Mouse (Mus musculus): ENCODE measurements at regions not wholly inside any gene's neighbourhood (a gene's known extent, or its start where the extent isn't known, plus 50 kb on each side); places are given as distances from the start of the nearest gene placed in this dataset.
A peak's percentile ranks its signal among the peaks of the same experiment; 100 is the strongest.

- H3K4me1 ChIP-seq (ENCODE audit: control insufficient read depth, insufficient read depth, low read length): peaks cover 8% of the 10 kb centered on the region; the same call in 1 of the 2 replicates
- no peak overlapping the region for H3K4me2 ChIP-seq (ENCODE audit: low read length)
- H3K27me3 ChIP-seq (ENCODE audit: control insufficient read depth, insufficient read depth, low read length): no peaks in the 10 kb centered on the region
- H3K36me3 ChIP-seq (ENCODE audit: control insufficient read depth, insufficient read depth, low read length): no peaks in the 10 kb centered on the region
- ATAC-seq (ENCODE audit: low FRiP score, low TSS enrichment): no peak
- no peak overlapping the region for H3K4me3 ChIP-seq (replicated peaks; ENCODE audit: low read depth, low read length)
- no peak overlapping the region for H3K27ac ChIP-seq (replicated peaks; ENCODE audit: low read depth, low read length)
- 83% methylated on average over 1 of the region's 1 CpGs for WGBS
- H3K9me3 ChIP-seq (ENCODE audit: control insufficient read depth, low read length): no peaks in the 10 kb centered on the region
- DNase-seq: no peak
- no peak overlapping the region for H3K9ac ChIP-seq (replicated peaks; ENCODE audit: low read length)
Observed at GRCm38 (mm10) chr1:42777416-42777815, 73.6 kb upstream of the Mrps9 start.

DNA sequence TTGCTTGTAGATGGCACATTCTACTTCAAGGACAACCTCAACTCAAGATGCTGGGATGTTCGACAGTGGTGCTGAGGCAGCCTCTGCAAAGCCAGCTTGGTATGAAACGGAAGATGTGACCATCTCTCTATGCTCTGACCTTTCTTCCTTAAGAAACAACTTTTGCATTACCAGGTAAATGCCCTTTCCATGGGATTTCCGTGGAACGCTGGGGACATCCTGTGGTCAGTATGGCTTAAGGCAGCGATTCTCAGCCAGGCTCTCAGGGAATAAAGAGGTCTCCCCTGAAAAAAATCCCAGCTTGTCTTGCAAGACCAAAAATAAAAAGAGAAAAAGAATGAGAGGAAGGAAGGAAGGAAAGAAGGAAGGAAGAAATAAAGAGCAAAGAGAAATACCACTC lies 71.3 kb upstream of the Mrps9 start:
- DNase-seq (peak; percentile 81), ATAC-seq (ENCODE audit: low FRiP score, low TSS enrichment) (no peak)
- Histone ChIP-seq H3K36me3 (ENCODE audit: control insufficient read depth, insufficient read depth, low read length) (no peaks in the 10 kb centered on the region), H3K4me1 (ENCODE audit: control insufficient read depth, insufficient read depth, low read length) (peaks cover 13% of the 10 kb centered on the region; the same call in 1 of the 2 replicates), H3K4me2 (ENCODE audit: low read length) (no peak overlapping the region), H3K27me3 (ENCODE audit: control insufficient read depth, insufficient read depth, low read length) (no peaks in the 10 kb centered on the region), H3K4me3 (replicated peaks; ENCODE audit: low read depth, low read length) (no peak overlapping the region), H3K9ac (replicated peaks; ENCODE audit: low read length) (no peak overlapping the region), H3K27ac (replicated peaks; ENCODE audit: low read depth, low read length) (no peak overlapping the region), H3K9me3 (ENCODE audit: control insufficient read depth, low read length) (no peaks in the 10 kb centered on the region)
- 39% methylated on average over 5 of the region's 5 CpGs for WGBS

- H3K9ac ChIP-seq (replicated peaks; ENCODE audit: low read length): no peak overlapping the region
- H3K4me2 ChIP-seq (ENCODE audit: low read length): no peak overlapping the region
- no peaks in the 10 kb centered on the region for H3K27me3 ChIP-seq (ENCODE audit: control insufficient read depth, insufficient read depth, low read length)
- no peak for DNase-seq
- H3K9me3 ChIP-seq (ENCODE audit: control insufficient read depth, low read length): no peaks in the 10 kb centered on the region
- no peak overlapping the region for H3K27ac ChIP-seq (replicated peaks; ENCODE audit: low read depth, low read length)
- WGBS: 61% methylated on average over 15 of the region's 15 CpGs
- no peaks in the 10 kb centered on the region for H3K36me3 ChIP-seq (ENCODE audit: control insufficient read depth, insufficient read depth, low read length)
- no peak overlapping the region for H3K4me3 ChIP-seq (replicated peaks; ENCODE audit: low read depth, low read length)
- no peak for ATAC-seq (ENCODE audit: low FRiP score, low TSS enrichment)
- peaks cover 13% of the 10 kb centered on the region; the same call in 1 of the 2 replicates for H3K4me1 ChIP-seq (ENCODE audit: control insufficient read depth, insufficient read depth, low read length)
Observed at GRCm38 (mm10) chr1:42780266-42780665, 70.8 kb upstream of the Mrps9 start.

DNA sequence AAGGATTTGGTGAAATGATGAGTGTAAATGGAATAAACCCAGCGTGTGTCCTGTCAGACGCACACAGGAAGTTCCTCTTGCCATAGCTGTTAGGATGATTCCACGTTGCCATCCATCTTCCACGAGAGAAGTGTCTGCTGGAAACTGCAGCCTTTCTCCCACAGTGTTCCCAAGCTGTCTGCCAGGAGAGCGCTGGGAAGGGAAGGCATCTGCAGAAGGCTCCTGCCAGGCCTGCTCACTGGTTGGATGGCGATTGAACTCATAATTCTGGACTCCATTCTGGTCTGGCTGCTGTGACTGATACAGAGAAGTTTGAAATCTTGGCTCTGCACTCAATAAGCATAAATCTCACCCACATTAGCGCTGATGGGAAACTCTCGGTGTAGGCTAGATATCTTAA lies 69.5 kb upstream of the Mrps9 start:
- H3K4me3 ChIP-seq (replicated peaks; ENCODE audit: low read depth, low read length): no peak overlapping the region
- ATAC-seq (ENCODE audit: low FRiP score, low TSS enrichment): no peak
- no peak overlapping the region for H3K9ac ChIP-seq (replicated peaks; ENCODE audit: low read length)
- no peak overlapping the region for H3K27ac ChIP-seq (replicated peaks; ENCODE audit: low read depth, low read length)
- H3K9me3 ChIP-seq (ENCODE audit: control insufficient read depth, low read length): no peaks in the 10 kb centered on the region
- H3K36me3 ChIP-seq (ENCODE audit: control insufficient read depth, insufficient read depth, low read length): no peaks in the 10 kb centered on the region
- DNase-seq: no peak
- no peak overlapping the region for H3K4me2 ChIP-seq (ENCODE audit: low read length)
- no peaks in the 10 kb centered on the region for H3K27me3 ChIP-seq (ENCODE audit: control insufficient read depth, insufficient read depth, low read length)
- peaks cover 13% of the 10 kb centered on the region; the same call in 1 of the 2 replicates for H3K4me1 ChIP-seq (ENCODE audit: control insufficient read depth, insufficient read depth, low read length)
- WGBS: 80% methylated on average over 8 of the region's 8 CpGs

DNA sequence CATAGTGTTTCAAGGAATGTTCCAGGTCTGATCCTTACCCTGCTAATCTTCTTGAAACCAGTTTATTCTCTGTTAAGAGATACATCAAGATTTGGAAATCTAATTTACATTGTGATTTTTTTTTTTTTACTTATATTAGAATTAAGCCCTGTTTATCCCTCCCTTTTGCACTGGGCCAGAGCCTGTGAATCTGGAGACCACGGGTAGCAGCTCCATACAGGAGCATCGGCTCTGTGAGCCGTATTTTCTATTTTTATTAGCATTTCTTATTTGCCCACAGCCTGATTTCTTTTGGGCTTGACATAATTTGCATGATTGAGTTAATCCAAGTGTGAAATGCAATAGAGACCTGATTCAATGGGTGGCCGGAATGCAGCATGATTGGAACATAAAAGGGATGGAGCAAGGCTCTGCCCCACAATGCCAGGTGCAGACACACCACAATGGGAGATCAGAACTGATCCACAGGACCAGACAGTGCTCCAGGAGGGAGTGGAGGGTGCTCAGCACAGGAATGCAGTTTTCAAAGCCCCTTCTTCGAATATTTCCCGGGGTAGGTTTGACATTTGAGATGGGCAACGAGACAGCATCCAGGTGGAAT lies 67.9 kb upstream of the Mrps9 start:
- DNase-seq: peak; percentile 41
- WGBS: 21% methylated on average over 7 of the region's 7 CpGs

GRCm38 (mm10) chr1:42787240-42787639 lies 63.8 kb upstream of the Mrps9 start:
- Histone ChIP-seq H3K4me3 (replicated peaks; ENCODE audit: low read depth, low read length) (no peak overlapping the region), H3K4me1 (ENCODE audit: control insufficient read depth, insufficient read depth, low read length) (peaks cover 6% of the 10 kb centered on the region; the same call in 1 of the 2 replicates), H3K36me3 (ENCODE audit: control insufficient read depth, insufficient read depth, low read length) (no peaks in the 10 kb centered on the region), H3K9ac (replicated peaks; ENCODE audit: low read length) (no peak overlapping the region), H3K9me3 (ENCODE audit: control insufficient read depth, low read length) (no peaks in the 10 kb centered on the region), H3K4me2 (ENCODE audit: low read length) (no peak overlapping the region), H3K27ac (replicated peaks; ENCODE audit: low read depth, low read length) (no peak overlapping the region), H3K27me3 (ENCODE audit: control insufficient read depth, insufficient read depth, low read length) (no peaks in the 10 kb centered on the region)
- WGBS: 76% methylated on average over 7 of the region's 7 CpGs
- DNase-seq: no peak
- ATAC-seq (ENCODE audit: low FRiP score, low TSS enrichment): no peak

More for the DNA sequence above, 67.9 kb upstream of the Mrps9 start:
- Histone ChIP-seq H3K4me1 (ENCODE audit: control insufficient read depth, insufficient read depth, low read length) (peaks cover 13% of the 10 kb centered on the region; the same call in 1 of the 2 replicates), H3K27me3 (ENCODE audit: control insufficient read depth, insufficient read depth, low read length) (no peaks in the 10 kb centered on the region), H3K9me3 (ENCODE audit: control insufficient read depth, low read length) (no peaks in the 10 kb centered on the region), H3K4me3 (replicated peaks; ENCODE audit: low read depth, low read length) (no peak overlapping the region), H3K4me2 (ENCODE audit: low read length) (no peak overlapping the region), H3K9ac (replicated peaks; ENCODE audit: low read length) (no peak overlapping the region), H3K27ac (replicated peaks; ENCODE audit: low read depth, low read length) (no peak overlapping the region), H3K36me3 (ENCODE audit: control insufficient read depth, insufficient read depth, low read length) (no peaks in the 10 kb centered on the region)
- peak; percentile 58; the same call in 1 of the 2 replicates for ATAC-seq (ENCODE audit: low FRiP score, low TSS enrichment)

GRCm38 (mm10) chr1:42788413-42788812 lies 62.6 kb upstream of the Mrps9 start:
- Histone ChIP-seq H3K27ac (replicated peaks; ENCODE audit: low read depth, low read length) (no peak overlapping the region), H3K36me3 (ENCODE audit: control insufficient read depth, insufficient read depth, low read length) (no peaks in the 10 kb centered on the region), H3K9ac (replicated peaks; ENCODE audit: low read length) (no peak overlapping the region), H3K4me3 (replicated peaks; ENCODE audit: low read depth, low read length) (no peak overlapping the region), H3K27me3 (ENCODE audit: control insufficient read depth, insufficient read depth, low read length) (no peaks in the 10 kb centered on the region), H3K4me2 (ENCODE audit: low read length) (no peak overlapping the region), H3K4me1 (ENCODE audit: control insufficient read depth, insufficient read depth, low read length) (0 out of 2 replicates have a peak, but pooled peaks cover 1% of the 10 kb centered on the region), H3K9me3 (ENCODE audit: control insufficient read depth, low read length) (peaks cover 2% of the 10 kb centered on the region; the same call in 1 of the 2 replicates)
- ATAC-seq (ENCODE audit: low FRiP score, low TSS enrichment) (no peak), DNase-seq (no peak)
- 78% methylated on average over 6 of the region's 6 CpGs for WGBS
